Comparison of ENCODE assay signal across 20 mouse cellular contexts in the genomic region with DNA sequence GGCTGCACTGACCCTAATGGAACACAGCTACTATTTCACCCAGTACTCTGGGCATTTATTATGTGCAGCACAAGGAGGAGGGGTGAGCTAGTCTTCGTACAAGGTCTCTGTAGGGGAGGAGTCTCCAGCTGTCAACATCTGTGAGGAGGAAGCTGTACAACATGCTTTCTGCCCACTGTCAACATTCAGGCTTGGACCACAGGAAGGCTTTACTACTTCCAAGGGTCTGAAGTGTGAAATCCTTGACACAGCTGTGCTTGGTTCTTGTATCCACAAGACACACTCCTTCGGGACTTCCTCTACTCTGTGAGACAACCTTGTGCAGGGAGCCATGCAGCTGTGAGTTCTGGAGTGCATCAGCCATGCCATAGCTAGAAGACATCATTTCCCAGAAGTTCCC. TPM values are rescaled to one million over a fixed set of nuclear protein-coding genes. Genes with fewer than 3 reads are reported as not detected.
"Had no signal": no experiment of that assay in that cellular context is flagged by ENCODE, and none has a peak within 500 bp of the region (broad histone marks: within the 10 kb centered on the region; RNA-seq: fewer than 3 reads in every experiment).

No protein-coding gene starts in this region.

- H3K36me3 ChIP-seq: liver, embryonic 13.5 days; midbrain, embryonic 10.5 days; neural tube, embryonic 15.5 days had no signal

- H3K27me3 ChIP-seq: liver, embryonic 13.5 days; neural tube, embryonic 15.5 days had no signal

- H3K4me1 ChIP-seq: liver, embryonic 13.5 days; midbrain, embryonic 10.5 days; neural tube, embryonic 15.5 days had no signal

- H3K4me3 ChIP-seq: left cerebral cortex, adult 2 months; liver, embryonic 13.5 days; midbrain, embryonic 10.5 days; myocyte; neural tube, embryonic 15.5 days had no signal

- DNase-seq: kidney, adult 8-10 months; kidney, postnatal 25 days; liver; liver, embryonic 13.5 days; liver, postnatal 0 days; midbrain, embryonic 14.5 days; right cerebral cortex, adult 18-20 months; right cerebral cortex, postnatal 25 days; thymus, adult 18-20 months; thymus, postnatal 14 days had no signal

- H3K4me2 ChIP-seq: liver, embryonic 13.5 days; neural tube, embryonic 15.5 days had no signal

- H3K27ac ChIP-seq: left cerebral cortex, adult 2 months; liver, embryonic 13.5 days; midbrain, embryonic 10.5 days; neural tube, embryonic 15.5 days had no signal

- H3K9ac ChIP-seq: liver, embryonic 13.5 days; liver, postnatal 0 days; neural tube, embryonic 15.5 days had no signal

- ATAC-seq: inflammation-experienced regulatory T-cells, adult 6 months; intestine, postnatal 0 days; liver, postnatal 0 days had no signal

- H3K9me3 ChIP-seq: liver, embryonic 13.5 days; midbrain, embryonic 10.5 days; neural tube, embryonic 15.5 days had no signal

RNA-seq across cellular contexts. Expression of gene Rtp1, which starts 56.6 kb away (rescaled TPM):
- total RNA-seq: megakaryocyte, adult 5-6 weeks had no signal
- polyA plus RNA-seq: inflammation-experienced regulatory T-cells, adult 6 months; intestine, postnatal 0 days; limb, embryonic 11.5 days; liver, embryonic 13.5 days; liver, postnatal 0 days; midbrain, embryonic 10.5 days; midbrain, embryonic 14.5 days; myocyte; neural tube, embryonic 11.5 days; neural tube, embryonic 15.5 days; small intestine, adult 2 months had no signal
